ENCODE assay signal across 24 mouse cellular contexts in the genomic region with DNA sequence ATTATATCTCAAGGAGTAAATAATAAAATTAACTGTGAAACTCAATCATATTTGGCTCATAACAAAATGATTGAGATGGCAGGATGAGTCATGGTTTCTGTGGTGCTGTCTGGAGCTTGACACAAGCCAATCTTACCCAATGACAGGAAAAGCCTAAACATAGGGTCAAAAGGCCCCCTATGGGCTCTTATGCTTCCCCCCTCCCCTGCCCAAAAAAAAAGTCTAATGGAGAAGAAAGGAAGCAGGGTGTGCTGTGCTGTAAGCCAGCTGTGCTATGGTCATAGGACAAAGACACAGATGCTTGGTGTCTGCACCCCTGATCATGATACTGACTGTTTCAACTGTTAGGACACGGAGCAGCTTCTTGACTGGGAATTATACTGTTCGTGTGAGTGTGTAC.
"Had no signal": no experiment of that assay in that cellular context is flagged by ENCODE, and none has a peak within 500 bp of the region (broad histone marks: within the 10 kb centered on the region; RNA-seq: fewer than 3 reads in every experiment).

No protein-coding gene starts in this region.

- ATAC-seq: hindbrain, embryonic 16.5 days; inflammation-experienced regulatory T-cells, adult 6 months; intestine, embryonic 15.5 days; intestine, postnatal 0 days had no signal

- H3K4me3 ChIP-seq: gastrocnemius, adult 2 months; heart, embryonic 10.5 days; heart, embryonic 12.5 days; hindbrain, embryonic 10.5 days; hindbrain, embryonic 12.5 days; intestine, embryonic 15.5 days; left cerebral cortex, adult 2 months; limb, embryonic 10.5 days; limb, embryonic 12.5 days had no signal

- H3K27me3 ChIP-seq: heart, embryonic 12.5 days; hindbrain, embryonic 12.5 days; intestine, embryonic 15.5 days; limb, embryonic 12.5 days had no signal

- H3K9me3 ChIP-seq: heart, embryonic 10.5 days; hindbrain, embryonic 10.5 days; intestine, embryonic 15.5 days; limb, embryonic 10.5 days; limb, embryonic 12.5 days had no signal

- H3K4me1 ChIP-seq: heart, embryonic 10.5 days; heart, embryonic 12.5 days; hindbrain, embryonic 10.5 days; hindbrain, embryonic 12.5 days; intestine, embryonic 15.5 days had no signal

- H3K36me3 ChIP-seq: heart, embryonic 10.5 days; heart, embryonic 12.5 days; hindbrain, embryonic 12.5 days; intestine, embryonic 15.5 days; limb, embryonic 10.5 days; limb, embryonic 12.5 days had no signal

- DNase-seq: gastrocnemius, adult 2 months; gastrocnemius, postnatal 10 days; gastrocnemius, postnatal 25 days; heart, adult 18-20 months; heart, postnatal 10 days; heart, postnatal 4 days; kidney, adult 18-20 months; kidney, adult 8-10 months; kidney, postnatal 10 days; kidney, postnatal 25 days; kidney, postnatal 4 days; layer of hippocampus, adult 9-11 months had no signal

- H3K27ac ChIP-seq: gastrocnemius, adult 2 months; heart, embryonic 10.5 days; hindbrain, embryonic 10.5 days; hindbrain, embryonic 12.5 days; hindbrain, embryonic 14.5 days; intestine, embryonic 15.5 days; left cerebral cortex, adult 2 months; limb, embryonic 10.5 days; limb, embryonic 12.5 days had no signal

- H3K4me2 ChIP-seq: heart, embryonic 12.5 days; hindbrain, embryonic 12.5 days; hindbrain, embryonic 14.5 days; intestine, embryonic 15.5 days; limb, embryonic 12.5 days had no signal

- H3K9ac ChIP-seq: heart, embryonic 12.5 days; hindbrain, embryonic 12.5 days; hindbrain, embryonic 14.5 days; intestine, embryonic 15.5 days; limb, embryonic 12.5 days had no signal
